Mouse (Mus musculus) liver, embryonic 14.5 days (tissue): ENCODE results near the gene Gatm.

ENCODE experiments used
- CTCF ChIP-seq: IDR thresholded peaks from 2 replicates; pipeline ENCODE4 v1.5.1; 2016; ENCODE audit warnings: antibody characterized with exemption, low read depth, control low read depth
- EP300 ChIP-seq: IDR thresholded peaks from 2 replicates; pipeline ENCODE4 v1.6.1; 2016; ENCODE audit warnings: antibody characterized with exemption, low read depth

- TF ChIP-seq CTCF (no peak), EP300 (no peak)
Observed at GRCm38 (mm10) chr2:122576295-122576694, 34.8 kb downstream of the Gatm start.
